Mouse (Mus musculus) testis, postnatal 10 days (tissue): ENCODE results near the gene Tbkbp1.
A peak's percentile ranks its signal among the peaks of the same experiment; 100 is the strongest.

Source experiments
- DNase-seq: peaks from one replicate; pipeline ENCODE4 v3.0.0; 2021; ENCODE audit warnings: low spot score

Gene Tbkbp1

DNA sequence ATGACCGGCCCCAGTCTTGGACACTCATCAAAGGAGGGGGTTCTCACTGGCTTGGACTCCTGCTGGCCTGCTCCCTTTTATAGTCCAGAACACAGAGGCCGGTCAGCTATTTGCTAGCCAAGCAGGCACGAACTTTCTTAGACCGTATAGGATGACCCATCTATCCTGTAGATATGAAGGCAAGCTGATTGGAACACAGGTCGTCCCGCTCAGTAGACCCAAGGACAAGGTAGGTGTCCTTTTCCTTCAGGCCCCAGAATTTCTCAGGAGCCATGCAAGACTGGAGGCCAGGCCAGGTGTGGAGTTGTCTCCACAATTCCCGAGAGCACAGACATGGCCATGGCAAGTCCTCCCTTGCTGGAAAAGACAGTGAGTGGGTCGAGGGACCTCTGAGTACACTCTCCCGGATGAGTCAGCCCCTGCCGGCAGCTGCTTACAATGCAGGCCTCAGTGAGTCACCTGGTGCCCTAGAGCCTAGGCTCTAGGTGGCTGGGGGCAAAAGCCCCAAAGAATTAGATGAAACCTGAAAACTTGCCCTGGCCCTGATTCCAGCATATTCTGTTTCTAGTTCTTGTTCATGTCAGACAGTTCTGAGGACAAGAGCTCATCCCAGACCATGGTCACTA, 1.5 kb upstream of the Tbkbp1 start:
- DNase-seq: no peak

DNA sequence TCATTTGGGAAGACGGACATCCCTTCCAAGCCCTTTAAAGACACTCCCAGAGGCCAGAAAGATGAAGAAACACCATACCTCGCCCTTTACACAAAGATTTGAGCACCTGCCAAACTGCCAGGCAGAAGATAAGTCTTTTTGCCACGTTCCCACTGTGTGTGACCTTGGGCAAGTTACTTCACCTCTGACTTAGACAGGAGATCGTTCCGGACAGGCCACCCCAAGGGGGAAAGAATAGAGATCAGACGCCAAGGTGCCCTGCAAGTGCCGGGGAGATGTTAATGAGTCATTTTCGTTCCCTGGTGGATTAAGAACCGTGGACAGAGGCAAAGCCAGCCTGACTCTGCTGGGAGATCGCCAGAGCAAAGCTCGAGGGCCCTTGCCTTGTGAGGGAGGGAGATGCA, 730 bp upstream of the Tbkbp1 start:
- DNase-seq: peak; percentile 66

DNA sequence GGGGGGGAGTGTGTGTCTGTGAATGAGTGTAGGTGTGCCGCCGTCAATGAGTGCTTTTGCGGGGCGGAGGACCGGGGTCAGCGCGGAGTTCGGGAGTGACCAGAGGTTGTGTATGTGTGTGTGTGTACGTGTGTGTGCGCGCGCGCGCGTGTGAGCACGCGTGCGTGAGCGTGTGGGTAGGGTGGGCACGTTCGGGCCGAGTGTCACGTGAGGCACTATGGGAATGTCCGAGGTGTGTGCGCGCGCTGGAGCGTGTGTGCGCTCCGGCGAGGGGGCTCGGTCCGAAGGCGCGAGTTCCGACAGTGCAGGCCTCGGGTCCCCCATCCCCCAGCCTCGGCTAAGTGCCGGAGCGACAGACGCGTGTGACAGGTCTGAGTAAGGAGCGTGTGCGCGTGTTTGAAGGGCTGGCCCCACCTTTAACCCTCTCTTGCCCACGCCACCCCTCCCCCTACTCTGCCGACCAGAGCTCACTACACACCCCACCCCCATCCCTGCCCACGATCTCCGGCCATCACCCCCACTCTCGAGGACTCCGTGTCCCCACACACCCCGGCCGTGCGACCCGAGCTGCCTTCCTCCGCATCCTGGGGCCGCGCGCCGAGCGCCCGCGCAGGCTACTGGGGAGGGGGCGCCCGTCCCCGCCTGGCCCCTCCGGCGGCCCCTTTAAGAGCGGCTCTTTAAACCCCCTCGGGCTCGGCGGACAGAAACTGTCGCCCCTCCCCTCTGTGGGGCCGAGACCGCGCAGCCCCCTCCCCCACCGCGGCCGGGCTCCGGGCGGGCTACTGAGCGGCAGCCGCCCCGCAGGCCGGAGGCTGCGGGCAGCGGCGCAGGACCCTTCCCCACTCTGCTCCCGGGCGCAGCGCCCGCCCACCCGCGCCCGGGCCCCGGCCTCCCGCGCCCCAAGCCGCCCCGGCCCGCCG, 624 bp downstream of the Tbkbp1 start:
- peak; percentile 79 for DNase-seq

DNA sequence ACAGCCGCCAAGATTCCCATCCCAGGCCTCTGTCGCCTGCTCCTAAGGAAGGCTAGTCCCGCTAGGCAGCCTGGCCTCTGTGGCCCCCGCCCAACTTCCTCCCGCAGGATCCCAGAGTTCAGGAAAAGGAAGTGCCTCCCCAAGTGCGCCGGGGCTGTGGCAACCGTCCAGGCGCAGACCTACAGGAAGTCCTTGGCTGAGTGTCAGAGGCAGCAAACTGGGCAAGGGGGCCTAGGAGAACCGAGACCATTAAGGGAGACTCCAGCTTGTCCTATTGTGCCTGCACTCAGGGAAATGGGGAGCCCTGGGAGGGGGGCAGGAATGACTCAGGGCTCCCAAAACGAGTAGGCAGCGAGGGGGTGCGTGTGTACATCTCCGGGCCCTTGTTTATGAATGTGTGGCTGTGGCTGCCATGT, 1.3 kb downstream of the Tbkbp1 start:
- DNase-seq: peak; percentile 78

DNA sequence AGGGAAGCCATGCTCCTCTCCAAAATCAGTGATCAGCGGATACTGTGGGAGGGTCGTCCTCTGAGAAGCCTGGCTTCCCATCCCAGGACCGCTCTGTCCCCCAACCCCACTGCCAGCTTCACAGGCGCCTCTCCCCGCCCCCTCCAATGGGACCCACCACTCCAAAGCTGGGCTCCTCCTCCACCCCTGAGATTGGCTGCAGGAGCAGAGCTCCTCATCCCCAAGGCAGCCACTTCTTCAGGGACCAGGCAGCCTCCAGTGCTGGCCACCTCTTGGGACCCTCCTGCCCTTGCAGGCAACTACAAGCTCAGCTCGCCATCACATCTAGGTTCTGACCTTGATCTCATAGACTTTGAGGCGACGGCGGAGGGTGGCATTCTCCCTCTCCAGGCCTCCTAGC, 2.3 kb downstream of the Tbkbp1 start:
- DNase-seq: no peak

DNA sequence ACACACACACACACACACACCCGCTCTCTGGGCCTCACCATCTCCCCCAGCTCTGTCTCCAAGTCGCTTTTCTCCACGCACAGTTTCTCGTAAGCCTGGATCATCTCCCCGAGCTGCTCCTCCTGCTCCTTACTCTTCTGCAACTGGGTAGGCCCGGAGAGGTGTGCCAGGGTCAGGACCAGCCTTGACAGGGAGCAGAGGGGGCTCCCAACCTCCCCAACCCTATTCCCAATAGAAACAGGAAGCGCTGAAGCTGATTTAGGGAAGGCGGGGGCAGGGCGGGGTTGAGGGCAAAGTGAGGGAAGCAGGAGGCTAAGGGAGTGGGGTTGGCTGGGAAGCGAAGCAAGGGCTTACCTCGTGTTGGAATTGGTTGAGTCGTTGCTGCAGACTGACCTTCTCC, 2.7 kb downstream of the Tbkbp1 start:
- DNase-seq: no peak

DNA sequence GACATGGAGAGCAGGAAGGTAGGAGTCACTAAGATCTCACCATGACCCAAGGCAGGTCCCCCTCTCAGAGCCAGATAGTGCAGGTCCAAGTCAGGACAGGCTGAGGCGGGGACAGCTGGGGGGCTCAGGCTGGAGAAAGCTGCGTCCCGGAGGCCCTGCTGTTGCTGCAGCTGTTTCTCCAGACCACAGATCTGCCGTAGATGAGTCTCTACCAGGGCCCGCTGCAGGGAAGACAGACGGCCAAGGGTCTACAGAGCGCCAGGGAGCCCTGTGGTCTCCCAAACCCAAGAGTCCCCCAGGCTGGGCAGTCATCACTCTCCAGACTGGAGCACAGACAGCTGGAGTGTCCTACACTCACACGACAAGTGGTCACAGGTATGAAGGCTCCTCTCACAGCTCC, 4.0 kb downstream of the Tbkbp1 start:
- no peak for DNase-seq

DNA sequence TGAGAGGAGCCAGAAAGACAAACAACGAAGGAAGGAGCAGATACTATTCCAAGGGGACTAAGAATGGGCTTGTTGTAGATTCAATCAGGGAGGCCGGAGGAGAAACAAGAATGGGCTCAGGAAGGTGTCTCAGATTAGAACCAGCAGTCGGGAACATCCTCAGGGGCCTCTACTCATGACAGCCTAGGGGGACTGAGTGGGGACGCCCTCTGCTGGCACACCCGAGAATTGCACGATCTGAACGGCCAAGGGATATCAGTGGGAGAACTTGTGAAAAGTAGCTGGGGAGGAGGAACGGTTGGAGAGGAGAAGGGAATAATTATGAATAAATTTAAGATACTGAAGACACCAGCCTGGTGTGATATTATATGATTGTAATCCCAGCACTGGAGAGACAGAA, 4.6 kb downstream of the Tbkbp1 start:
- peak; percentile 88 for DNase-seq

DNA sequence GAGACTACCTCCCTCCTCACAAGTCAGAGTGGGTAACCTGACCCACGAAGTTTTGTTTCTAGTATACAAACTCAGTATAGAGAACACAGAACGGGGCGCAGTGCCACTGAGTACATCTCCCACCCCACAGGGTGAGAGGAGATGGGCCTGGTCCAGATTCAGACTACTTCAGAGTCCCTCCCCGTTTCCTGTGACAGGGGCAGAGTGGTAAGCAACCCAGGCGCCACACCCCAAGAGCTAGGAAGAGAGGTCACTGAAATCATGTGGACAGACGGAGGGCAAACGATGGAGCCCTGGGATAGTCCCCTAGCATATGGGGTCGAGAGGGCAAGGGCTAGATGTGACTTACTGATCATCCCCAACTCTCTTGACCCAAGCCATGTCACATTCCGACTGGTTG, 5.3 kb downstream of the Tbkbp1 start:
- no peak for DNase-seq

DNA sequence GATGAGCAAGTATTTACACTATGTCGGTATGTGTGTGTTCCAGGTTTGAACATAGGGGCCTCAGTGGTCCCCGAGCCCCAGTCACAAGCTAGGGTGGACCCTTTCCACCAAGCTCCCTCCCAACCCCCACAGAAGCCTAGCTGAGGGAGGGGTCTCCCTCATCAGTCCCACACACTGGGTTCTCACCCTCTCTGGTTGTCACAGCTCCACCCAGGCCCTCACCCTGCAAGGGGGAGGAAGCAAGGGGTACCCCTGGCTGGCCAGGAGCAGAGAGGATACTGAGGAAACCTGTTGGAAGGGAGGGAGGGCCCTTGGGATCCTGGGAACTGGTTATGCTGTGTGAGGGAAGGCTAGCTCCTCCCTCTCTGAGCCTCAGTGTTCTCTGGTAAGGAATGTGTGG, 6.0 kb downstream of the Tbkbp1 start:
- DNase-seq: no peak

DNA sequence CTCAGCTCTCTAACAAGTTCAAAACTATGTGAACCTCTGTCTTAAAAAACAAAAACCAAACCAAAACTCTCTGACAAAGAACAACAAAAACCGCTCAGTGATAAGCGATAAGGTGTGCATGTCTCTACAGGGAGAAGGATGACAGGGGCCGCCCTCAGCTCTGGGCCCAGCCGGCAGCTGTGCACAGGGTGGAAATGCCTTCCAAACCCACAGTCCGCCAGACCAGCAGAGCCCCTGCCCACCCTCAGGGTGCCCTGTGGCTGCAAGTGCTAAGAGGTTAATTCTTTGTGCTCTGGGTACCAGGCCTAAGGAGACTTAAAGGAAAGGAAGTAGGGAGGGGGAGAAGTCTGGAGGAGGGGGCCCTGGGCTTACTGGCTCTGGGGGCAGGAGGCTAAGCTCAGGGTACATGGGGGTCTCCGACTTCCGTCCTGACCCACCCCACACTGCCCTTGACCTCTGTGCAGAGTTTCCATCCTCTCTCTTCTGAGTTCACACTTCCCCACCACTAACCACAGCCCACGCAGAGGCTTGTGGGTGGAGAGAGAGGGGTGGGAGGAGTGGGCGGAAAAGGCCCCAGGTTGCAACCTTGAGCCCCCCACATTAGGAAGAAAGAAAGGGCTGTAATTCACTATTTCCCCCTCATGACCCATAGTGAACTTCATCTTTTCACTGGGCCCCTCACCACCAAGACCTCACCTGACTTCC, 7.9 kb downstream of the Tbkbp1 start:
- peak; percentile 36 for DNase-seq

DNA sequence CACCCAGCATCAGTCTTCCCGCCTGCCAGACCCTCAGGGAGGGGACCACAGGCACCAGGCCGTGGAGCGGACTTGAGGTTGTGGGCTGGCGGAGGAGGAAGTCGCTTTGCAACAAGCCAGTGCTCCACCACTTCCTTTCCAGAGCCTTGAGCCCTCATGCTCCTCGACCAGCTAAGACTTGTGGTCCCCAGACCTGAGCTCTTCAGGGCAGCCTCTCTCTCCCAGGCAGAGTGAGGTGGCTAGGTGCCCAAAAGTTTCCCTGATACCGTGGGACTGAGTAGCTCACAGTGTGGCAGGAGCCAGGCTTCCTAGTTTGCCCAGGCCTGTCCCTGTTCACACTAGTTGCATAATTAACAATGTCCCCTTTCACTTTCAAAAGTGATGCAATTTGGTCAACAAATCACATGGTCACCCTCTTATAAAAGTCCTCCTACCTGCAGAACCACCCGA, 9.1 kb downstream of the Tbkbp1 start:
- no peak for DNase-seq

DNA sequence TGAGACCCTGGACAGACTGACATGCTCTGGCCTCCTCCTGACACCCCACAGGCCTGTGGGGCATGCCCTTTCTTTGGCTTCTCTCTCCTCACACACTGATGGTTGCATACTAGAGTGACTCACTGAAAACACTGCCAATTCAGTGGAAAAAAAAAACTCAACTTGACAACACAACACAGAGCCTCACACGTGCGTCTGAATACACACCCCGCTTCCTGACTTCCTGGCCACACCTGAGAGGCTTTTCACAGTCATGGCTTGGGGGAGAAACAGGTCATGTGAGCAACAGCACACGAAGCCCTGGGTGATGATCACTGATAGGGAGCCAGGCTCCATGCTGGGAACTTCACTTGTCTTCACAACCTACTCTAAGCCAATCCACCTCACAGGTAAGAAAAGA, 10.5 kb downstream of the Tbkbp1 start:
- no peak for DNase-seq

DNA sequence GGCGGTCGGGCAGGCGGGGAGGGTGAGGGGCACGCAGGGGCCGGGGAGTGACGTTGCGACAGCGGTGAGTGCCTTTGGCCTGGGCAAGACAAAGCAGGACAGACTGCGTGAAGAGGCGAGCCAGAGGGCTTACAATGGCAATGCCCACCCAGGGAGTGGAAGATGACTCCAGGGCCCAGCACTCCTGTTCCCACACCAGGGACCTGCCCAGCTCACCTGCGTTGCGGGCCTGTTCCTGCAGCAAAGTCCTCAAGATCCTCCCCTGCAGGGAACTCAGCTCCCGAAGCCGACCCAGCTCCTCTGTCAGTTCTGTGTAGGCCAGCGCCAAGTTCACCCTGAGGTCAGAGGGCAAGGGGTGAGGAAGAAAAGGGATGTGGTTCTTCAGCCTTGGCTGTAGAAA, 12.0 kb downstream of the Tbkbp1 start:
- no peak for DNase-seq

DNA sequence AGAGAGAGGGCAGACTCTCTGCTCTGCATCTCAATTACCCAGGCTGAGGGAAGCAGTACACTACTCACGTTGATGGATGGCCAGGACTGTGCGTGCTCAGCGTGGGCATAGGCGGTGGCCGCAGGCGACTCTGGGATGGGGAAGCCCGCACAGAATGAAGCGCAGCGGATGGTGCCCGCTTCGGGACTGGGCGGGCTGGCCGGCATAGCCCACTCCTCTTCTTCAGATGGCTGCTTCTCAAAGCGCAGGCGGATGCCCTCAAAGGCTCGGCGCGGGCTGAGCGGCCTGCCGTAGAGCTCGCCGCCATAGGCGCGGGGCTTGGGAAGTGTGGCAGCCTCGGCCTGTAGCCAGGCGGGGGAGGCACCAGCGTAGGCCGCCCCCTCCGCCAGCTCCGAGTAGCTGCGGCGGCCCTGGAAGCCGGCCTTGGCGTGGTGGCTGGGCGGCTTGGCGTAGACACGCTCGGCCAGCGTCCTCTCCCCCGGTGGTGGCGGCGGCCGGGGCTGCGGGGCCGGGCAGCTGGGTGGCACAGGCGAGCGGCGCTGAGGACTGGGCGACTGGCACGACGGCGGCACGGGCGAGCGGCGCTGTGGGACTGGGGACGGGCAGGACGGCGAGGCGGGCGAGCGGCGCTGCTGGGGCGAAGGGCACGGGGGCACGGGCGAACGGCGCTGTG, 12.6 kb downstream of the Tbkbp1 start:
- DNase-seq: peak; percentile 61

DNA sequence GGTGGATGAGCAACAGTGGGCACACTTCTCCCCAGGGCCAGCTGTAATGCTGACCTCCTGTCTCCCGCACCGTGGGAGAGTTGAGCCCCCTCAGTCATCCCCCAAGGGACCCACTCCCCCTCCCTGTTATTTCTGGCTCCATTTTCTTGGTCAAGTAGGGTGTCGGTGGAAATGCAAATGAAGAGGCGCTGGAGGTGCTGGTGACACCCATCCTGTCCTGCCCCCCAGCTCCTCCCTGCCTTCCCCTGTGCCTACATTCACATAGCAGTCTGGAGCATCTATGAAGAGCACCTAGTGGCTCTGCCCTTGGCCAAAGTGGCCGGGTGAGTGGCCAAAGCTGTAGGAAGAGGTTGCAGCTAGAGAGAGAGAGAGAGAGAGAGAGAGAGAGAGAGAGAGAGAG, 18.0 kb downstream of the Tbkbp1 start:
- no peak for DNase-seq

DNA sequence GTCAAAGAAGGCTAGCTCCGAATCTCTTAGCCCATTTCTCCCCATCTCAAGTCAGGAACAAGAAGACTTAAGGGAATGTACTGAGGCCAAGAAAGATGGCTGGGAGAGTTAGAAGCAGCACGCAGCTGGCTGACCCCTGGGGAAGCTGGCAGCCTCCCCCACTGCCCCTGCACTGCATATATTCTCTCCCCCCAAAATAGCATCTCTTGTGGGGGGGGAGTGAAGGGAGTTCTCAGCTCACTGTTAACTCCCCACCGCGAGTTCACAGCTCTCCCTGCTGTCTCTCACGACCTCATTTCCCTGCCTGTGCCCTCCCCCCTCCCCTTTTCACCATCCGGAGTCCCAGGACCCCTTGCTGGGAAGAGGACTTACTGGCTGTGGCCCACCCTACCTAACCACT, 19.1 kb downstream of the Tbkbp1 start:
- no peak for DNase-seq

DNA sequence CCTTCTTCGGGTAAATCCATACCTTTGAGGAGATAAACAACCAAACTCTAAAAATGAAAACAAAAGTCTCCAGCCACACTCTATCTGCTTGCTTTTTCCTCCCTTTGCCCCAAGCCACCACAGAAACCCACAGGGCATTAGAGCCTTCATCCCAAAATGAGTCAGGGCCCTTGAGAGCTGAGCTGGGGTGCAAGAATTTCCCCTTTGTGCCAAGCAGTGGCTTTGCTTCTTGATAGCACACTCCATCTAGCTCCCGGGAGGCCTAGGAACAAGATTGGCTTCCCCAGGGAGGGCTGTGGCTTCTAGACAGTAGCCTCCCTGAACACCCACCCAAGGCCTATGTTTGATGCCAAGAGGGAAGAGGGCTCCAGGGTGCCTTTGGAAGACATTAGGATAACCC, 19.6 kb downstream of the Tbkbp1 start:
- no peak for DNase-seq

DNA sequence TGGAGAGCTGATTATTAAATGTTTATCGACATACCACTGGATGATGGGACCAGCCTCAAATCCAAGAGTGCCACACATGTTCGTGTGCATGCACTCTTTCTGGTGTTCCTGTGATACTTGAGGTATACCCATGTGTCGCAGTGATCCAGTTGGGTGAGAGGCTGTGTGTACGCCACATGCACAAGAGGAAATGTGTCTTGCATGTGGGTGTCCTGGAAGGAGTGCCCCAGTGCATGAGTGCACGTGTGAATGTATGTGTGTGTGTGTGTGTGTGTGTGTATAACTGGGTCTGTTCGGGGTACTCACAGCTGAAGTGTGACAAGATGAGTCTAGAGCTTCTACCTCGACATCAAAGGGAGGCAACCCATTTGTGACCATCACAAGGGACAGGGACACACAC, 21.0 kb downstream of the Tbkbp1 start:
- no peak for DNase-seq

DNA sequence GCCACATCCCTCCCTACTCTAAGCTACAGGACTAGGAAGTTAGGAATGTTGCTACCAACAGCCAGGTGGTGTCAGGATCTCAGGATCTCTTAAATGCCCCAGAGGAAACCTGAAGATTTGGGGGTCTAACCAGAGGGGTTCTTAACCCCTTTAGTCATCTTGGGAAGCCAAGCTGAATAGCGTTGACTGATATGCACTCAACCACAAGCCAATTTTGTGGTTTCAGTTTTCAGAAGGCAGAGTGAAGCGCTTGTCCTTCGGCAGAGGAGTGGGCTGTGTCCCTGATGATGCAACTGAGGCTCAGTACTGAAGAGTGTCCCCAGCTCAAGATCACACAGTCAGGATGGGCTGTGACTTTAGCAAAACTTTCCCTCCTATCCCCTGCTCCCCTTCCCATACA, 22.3 kb downstream of the Tbkbp1 start:
- no peak for DNase-seq

DNA sequence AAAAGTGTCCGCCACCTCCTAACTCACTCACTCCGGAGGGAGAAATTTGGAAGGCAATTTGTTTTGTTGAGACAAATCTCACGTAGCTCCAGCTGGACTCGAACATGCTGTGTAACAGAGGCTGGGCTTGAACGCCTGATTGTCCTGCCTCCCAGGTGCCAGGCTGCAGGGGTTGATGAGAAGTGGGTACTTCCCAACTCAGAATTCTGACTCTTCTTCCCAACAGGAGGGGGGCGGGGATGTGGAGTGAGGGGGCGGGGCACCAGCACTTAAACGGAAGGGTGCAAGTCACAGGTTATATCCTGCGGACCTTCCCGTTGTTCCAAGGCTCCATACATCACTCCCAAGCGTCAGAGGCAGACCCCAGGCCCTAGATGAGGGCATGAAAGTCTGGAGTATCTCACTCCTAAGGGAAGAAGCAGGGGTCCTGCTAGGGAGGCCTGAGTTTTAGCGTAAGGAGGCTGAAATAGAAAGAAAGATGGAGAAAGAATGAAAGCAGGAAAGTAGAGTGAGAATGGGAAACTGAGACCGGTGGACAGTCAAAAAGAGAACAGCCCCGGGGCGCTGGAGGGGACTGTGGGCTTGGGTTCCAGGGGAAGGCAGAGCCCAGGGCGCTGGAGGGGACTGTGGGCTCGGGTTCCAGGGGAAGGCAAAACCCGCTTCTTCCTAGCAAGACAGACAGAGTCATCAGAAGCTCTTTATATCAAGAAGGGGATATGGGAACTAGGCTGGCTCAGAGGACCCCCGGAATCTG, 23.6 kb downstream of the Tbkbp1 start:
- no peak for DNase-seq
